Mouse (Mus musculus) limb, embryonic 14.5 days (tissue): Measurements from ENCODE around the gene Cd276. TPM values are rescaled to one million over a fixed set of nuclear protein-coding genes. Genes with fewer than 3 reads are reported as not detected.
"Not testable (repeated sequence)": the region's sequence is repeated elsewhere in the genome, so short reads cannot be mapped to it uniquely, and the experiment has no call there.

Source experiments
- ATAC-seq: fragments of 200-750 bp; cut with Nextera tagmentation; 2 replicates; pipeline ENCODE4 v1.8.0; 2017; ENCODE audit warnings: low read depth, moderate number of reproducible peaks, moderate TSS enrichment; ENCODE audit not compliant: low FRiP score
- DNase-seq: peaks from one replicate; pipeline ENCODE4 v3.0.0-alpha.2; 2015; ENCODE audit warnings: low spot score
- H3K27ac ChIP-seq: fragments of 300-500 bp; sonication (generic); replicated peaks from 2 replicates; pipeline ENCODE4 v1.5.1; 2014; ENCODE audit warnings: low read depth, mild to moderate bottlenecking, low read length, moderate library complexity, mixed read lengths
- H3K27me3 ChIP-seq: fragments of 300-500 bp; sonication (generic); 2 replicates; pipeline ENCODE4 v1.6.1; 2014; ENCODE audit warnings: low read length, mixed read lengths; ENCODE audit not compliant: control insufficient read depth, insufficient read depth
- H3K36me3 ChIP-seq: fragments of 300-500 bp; sonication (generic); 2 replicates; pipeline ENCODE4 v1.6.1; 2014; ENCODE audit warnings: mild to moderate bottlenecking, low read length, moderate library complexity, mixed read lengths; ENCODE audit not compliant: control insufficient read depth, insufficient read depth
- H3K4me1 ChIP-seq: fragments of 300-500 bp; sonication (generic); 2 replicates; pipeline ENCODE4 v1.6.1; 2014; ENCODE audit warnings: antibody characterized with exemption, low read length, mixed read lengths; ENCODE audit not compliant: control insufficient read depth, insufficient read depth
- H3K4me2 ChIP-seq: fragments of 300-500 bp; sonication (generic); replicated peaks from 2 replicates; pipeline ENCODE4 v1.6.1; 2014; ENCODE audit warnings: low read depth, mild to moderate bottlenecking, low read length, moderate library complexity; ENCODE audit not compliant: severe bottlenecking
- H3K4me3 ChIP-seq: fragments of 300-500 bp; sonication (generic); replicated peaks from 2 replicates; pipeline ENCODE4 v1.5.1; 2014; ENCODE audit warnings: low read length
- H3K9ac ChIP-seq: fragments of 300-500 bp; sonication (generic); 2 replicates; pipeline ENCODE4 v1.6.1; 2014; ENCODE audit warnings: mild to moderate bottlenecking, low read depth, low read length, moderate library complexity; ENCODE audit not compliant: severe bottlenecking
- H3K9me3 ChIP-seq: fragments of 300-500 bp; sonication (generic); 2 replicates; pipeline ENCODE4 v1.6.1; 2016; ENCODE audit warnings: low read length; ENCODE audit not compliant: control insufficient read depth
- POLR2A ChIP-seq: fragments of 200-500 bp; IDR thresholded peaks from 2 replicates; pipeline ENCODE4 v1.8.0; 2012; ENCODE audit warnings: inconsistent platforms, mild to moderate bottlenecking, moderate library complexity, borderline replicate concordance; ENCODE audit not compliant: insufficient read depth, insufficient read length; ENCODE audit errors: extremely low read depth
- WGBS: fragments of 180-500 bp; shearing (Covaris S2); extraction: QIAGEN DNeasy Blood & Tissue Kit; methylation state at CpG from one replicate; pipeline ENCODE4 v1.1.7; 2014; 5-methylcytosine and 5-hydroxymethylcytosine counted together
- polyA plus RNA-seq, 2 experiments: library from polyadenylated mRNA; depleted of rRNA in 1 of 2; stranded (reverse) in 1 of 2; unstranded in 1 of 2; fragments of >200 nt; fragmentation: Nextera tagmentation in 1 of 2; extraction: Ambion mirVana in 1 of 2; gene quantifications; 2 replicates each; pipeline versions ENCODE4 v1.2.1 to v1.2.3; 2012 to 2014

The Cd276 gene
- polyA plus RNA-seq, 2 experiments: 64.8 to 64.9 TPM

DNA sequence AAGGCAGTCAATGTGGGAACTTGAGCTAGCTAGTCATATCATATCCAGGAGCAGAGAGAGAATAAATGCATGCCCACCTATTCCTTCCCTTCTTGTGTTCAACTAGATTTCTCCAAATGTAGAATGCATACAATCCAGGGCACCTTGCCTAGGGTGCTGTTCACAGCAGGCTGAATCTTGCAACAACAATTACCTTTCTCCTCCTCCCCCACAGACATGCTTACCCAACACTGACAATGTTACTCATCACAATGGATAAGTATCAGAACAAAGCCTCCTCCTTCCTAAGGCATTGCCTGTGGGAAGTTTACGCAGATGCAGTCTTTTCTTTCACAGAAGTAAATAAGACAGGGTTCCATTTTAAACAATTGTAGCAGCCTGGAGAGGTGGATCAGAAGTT is 15.8 kb upstream of the Cd276 start:
- WGBS: 88% methylated on average over 1 of the region's 1 CpGs
- Histone ChIP-seq H3K9ac (no peak overlapping the region), H3K36me3 (no peaks in the 10 kb centered on the region), H3K9me3 (no peaks in the 10 kb centered on the region), H3K4me3 (no peak overlapping the region), H3K4me2 (no peak overlapping the region), H3K27ac (no peak overlapping the region), H3K27me3 (no peaks in the 10 kb centered on the region), H3K4me1 (no peaks in the 10 kb centered on the region)
- ATAC-seq (no peak), DNase-seq (no peak)
- TF ChIP-seq POLR2A: no peak

DNA sequence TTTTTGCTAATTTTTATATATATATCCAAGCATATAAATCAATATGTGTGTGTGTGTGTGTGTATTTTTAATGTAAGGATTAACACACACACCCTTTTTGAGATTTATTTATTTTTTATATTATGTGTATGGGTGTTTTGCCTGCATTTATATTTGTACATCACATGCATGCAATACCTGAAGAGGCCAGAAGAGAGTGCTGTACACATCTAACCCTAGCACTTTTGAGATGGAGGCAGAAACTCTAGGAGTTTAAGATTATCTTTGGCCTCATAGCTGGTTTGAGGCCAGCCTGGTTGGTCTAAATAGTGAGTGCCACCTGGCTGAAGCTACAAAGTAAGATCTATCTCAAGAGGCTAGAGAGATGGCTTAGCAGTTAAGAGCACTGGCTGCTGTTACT is 12.4 kb upstream of the Cd276 start:
- ATAC-seq: no peak

DNA sequence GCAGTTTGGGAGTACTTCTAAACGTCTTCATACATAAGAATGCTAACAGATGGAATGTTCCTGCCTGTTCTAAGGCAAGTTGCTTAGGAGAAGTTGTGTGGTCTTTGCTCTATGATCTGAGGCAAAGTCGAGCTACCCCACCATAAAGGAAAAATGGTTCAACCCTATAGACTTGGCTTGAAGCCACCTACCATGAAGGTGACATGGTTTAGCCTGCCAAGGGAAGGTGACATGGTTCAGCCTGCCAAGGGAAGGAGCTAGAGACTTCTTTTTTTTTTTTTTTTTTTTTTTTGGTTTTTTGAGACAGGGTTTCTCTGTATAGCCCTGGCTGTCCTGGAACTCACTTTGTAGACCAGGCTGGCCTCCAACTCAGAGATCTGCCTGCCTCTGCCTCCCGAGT is 10.7 kb upstream of the Cd276 start:
- WGBS: 76% methylated on average over 3 of the region's 3 CpGs
- DNase-seq: not testable (repeated sequence)

More for the DNA sequence above, 12.4 kb upstream of the Cd276 start:
- Histone ChIP-seq H3K4me1 (no peaks in the 10 kb centered on the region), H3K9ac (no peak overlapping the region), H3K4me2 (no peak overlapping the region), H3K9me3 (no peaks in the 10 kb centered on the region), H3K27ac (no peak overlapping the region), H3K27me3 (no peaks in the 10 kb centered on the region), H3K4me3 (no peak overlapping the region), H3K36me3 (no peaks in the 10 kb centered on the region)
- DNase-seq: no peak
- no peak for TF ChIP-seq POLR2A

DNA sequence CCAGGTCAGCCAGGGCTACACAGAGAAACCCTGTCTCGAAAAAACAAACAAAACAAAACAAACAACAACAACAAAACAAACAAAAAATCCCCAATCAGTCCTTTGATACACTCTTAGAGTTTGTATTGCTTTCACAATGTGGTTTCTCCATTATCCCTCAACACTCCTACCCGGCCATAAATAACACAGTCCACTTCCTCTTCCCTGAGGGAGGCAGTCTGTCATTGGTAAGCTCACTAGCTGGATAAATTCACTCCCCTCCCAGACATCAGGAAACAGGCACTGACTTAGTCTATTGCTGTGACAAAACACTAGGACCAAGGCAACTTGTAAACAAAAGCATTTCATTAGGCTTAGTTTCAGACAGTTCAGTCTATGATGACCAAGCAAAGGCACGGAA is 5.0 kb upstream of the Cd276 start:
- 65% methylated on average over 3 of the region's 3 CpGs for WGBS
- no peak for TF ChIP-seq POLR2A
- Histone ChIP-seq H3K9me3 (no peaks in the 10 kb centered on the region), H3K4me1 (peaks cover 9% of the 10 kb centered on the region; the same call in 1 of the 2 replicates), H3K4me2 (no peak overlapping the region), H3K36me3 (no peaks in the 10 kb centered on the region), H3K27ac (no peak overlapping the region), H3K27me3 (no peaks in the 10 kb centered on the region), H3K4me3 (no peak overlapping the region), H3K9ac (no peak overlapping the region)
- no peak for ATAC-seq
- no peak for DNase-seq

More for the DNA sequence above, 10.7 kb upstream of the Cd276 start:
- not testable (repeated sequence) for H3K27me3 ChIP-seq, H3K9ac ChIP-seq, H3K4me2 ChIP-seq, H3K4me3 ChIP-seq, H3K4me1 ChIP-seq, ATAC-seq, H3K27ac ChIP-seq, H3K36me3 ChIP-seq, H3K9me3 ChIP-seq

DNA sequence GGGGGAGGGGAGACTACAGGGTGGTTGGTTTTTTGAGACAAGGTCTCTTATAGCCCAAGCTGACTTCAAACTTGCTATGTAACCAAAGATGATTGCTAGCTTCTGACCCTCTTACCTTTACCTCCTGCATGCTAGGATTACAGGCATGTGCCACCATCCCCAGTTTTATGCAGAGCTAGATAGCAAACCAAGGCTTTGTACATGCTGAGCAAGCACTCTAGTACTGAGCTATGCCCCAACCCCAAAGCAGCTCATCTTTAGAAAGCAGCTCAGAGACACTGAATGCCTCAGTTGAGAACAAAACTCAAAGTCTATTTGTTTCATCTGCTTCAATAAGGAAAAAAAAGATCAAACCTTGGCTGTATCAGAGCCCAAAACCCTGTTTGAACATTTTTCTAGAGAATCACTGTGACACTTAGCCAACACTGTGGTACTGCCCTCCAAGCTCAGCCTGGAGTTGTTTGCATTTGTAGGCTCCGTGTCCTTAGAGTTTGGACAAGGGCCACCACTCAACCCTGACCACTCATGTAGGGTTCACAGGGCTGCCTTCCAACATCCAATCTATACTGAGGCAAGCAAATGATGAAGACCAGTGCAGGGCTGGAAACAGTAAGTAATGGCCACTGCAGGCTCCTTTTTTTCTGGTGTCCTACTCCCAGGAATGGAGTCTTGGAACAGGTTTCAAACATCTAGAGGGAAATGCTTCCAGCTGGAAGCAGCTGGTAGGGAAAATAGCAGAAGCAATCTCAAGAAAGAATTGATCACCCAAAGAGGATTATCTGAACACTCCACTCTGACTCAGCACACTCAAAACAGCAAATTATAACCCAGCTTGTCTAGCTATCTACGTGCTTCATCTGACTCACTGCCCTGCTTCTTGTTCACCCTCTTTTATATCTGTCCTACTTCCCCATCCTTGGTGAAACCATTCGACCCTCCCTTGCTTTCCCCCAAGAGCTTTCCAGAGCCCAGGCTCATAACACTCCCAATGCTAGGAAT is 2.5 kb upstream of the Cd276 start:
- TF ChIP-seq POLR2A: no peak
- no peaks in the 10 kb centered on the region for H3K27me3 ChIP-seq
- DNase-seq (no peak), ATAC-seq (no peak)
- H3K9me3 ChIP-seq: no peaks in the 10 kb centered on the region
- H3K4me1 ChIP-seq: peaks cover 21% of the 10 kb centered on the region
- H3K4me3 ChIP-seq: no peak overlapping the region
- H3K9ac ChIP-seq: no peak overlapping the region
- 77% methylated on average over 3 of the region's 3 CpGs for WGBS
- no peak overlapping the region for H3K27ac ChIP-seq
- H3K36me3 ChIP-seq: no peaks in the 10 kb centered on the region
- no peak overlapping the region for H3K4me2 ChIP-seq
